Mouse (Mus musculus) CH12.LX (cell line): Measurements from ENCODE around the gene Defa23. TPM values are rescaled to one million over a fixed set of nuclear protein-coding genes. Genes with fewer than 3 reads are reported as not detected.
A peak's percentile ranks its signal among the peaks of the same experiment; 100 is the strongest.
"Not testable (repeated sequence)": the region's sequence is repeated elsewhere in the genome, so short reads cannot be mapped to it uniquely, and the experiment has no call there.

Experiments used
- DNase-seq: peaks from one replicate; pipeline ENCODE4 v3.0.0-alpha.2; 2013; ENCODE audit errors: extremely low read depth
- H3K27ac ChIP-seq: 2 replicates; pipeline ENCODE4 v1.5.1; 2012; ENCODE audit warnings: low read depth, mild to moderate bottlenecking, control low read depth, moderate library complexity; ENCODE audit not compliant: insufficient read depth
- H3K27me3 ChIP-seq: replicated peaks from 2 replicates; pipeline ENCODE3; 2012; ENCODE audit warnings: inconsistent platforms
- H3K36me3 ChIP-seq, 2 experiments: replicated peaks in 1 of 2; 2 replicates each; pipeline versions ENCODE3 to v1.6.1; 2012; ENCODE audit warnings: inconsistent platforms in 1 of 2, low read length in 1 of 2, mild to moderate bottlenecking in 1 of 2, mixed read lengths in 1 of 2, moderate library complexity in 1 of 2; ENCODE audit not compliant: control insufficient read depth in 1 of 2, insufficient read depth in 1 of 2
- H3K4me1 ChIP-seq, 2 experiments: 2 replicates each; pipeline ENCODE4 v1.6.1; 2012; ENCODE audit warnings: inconsistent platforms in 1 of 2, moderate library complexity in 1 of 2; ENCODE audit not compliant: insufficient read depth in 2 of 2, control insufficient read depth in 1 of 2
- H3K4me2 ChIP-seq: 2 replicates; pipeline ENCODE4 v1.6.1; 2012; ENCODE audit warnings: low read depth, mild to moderate bottlenecking, control low read depth; ENCODE audit not compliant: poor library complexity, insufficient read depth, severe bottlenecking
- H3K4me3 ChIP-seq, 3 experiments: fragments of 150-350 bp in 1 of 3; sonication (generic) in 1 of 3; replicated peaks in 1 of 3; 2 replicates each; pipeline versions ENCODE3 to v1.5.1; 2011 to 2012; ENCODE audit warnings: low read depth in 2 of 3, low read length in 2 of 3, mild to moderate bottlenecking in 2 of 3, moderate library complexity in 2 of 3, control low read depth in 1 of 3, improper control_type of control experiment in 1 of 3, inconsistent platforms in 1 of 3, mixed read lengths in 1 of 3; ENCODE audit not compliant: poor library complexity in 1 of 3
- H3K79me2 ChIP-seq: replicated peaks from 2 replicates; pipeline ENCODE4 v1.6.1; 2012; ENCODE audit warnings: mild to moderate bottlenecking, moderate library complexity; ENCODE audit not compliant: control insufficient read depth, poor library complexity, insufficient read depth, severe bottlenecking; ENCODE audit errors: extremely low read depth
- H3K9ac ChIP-seq: 2 replicates; pipeline ENCODE4 v1.6.1; 2012; ENCODE audit warnings: low read depth, mild to moderate bottlenecking, control low read depth, moderate library complexity; ENCODE audit not compliant: insufficient read depth
- H3K9me3 ChIP-seq: replicated peaks from 2 replicates; pipeline ENCODE3; 2012; ENCODE audit warnings: low read length, inconsistent platforms, mixed read lengths
- CHD1 ChIP-seq: IDR thresholded peaks from 2 replicates; pipeline ENCODE4 v1.6.1; 2012; ENCODE audit warnings: low read depth, low read length, improper control_type of control experiment, inconsistent platforms
- CTCF ChIP-seq, 2 experiments: IDR thresholded peaks in 1 of 2; conservative IDR thresholded peaks in 1 of 2; 2 replicates each; pipeline ENCODE4 v1.5.1; 2011 to 2012; ENCODE audit warnings: low read depth in 2 of 2, low read length in 2 of 2, improper control_type of control experiment in 1 of 2, inconsistent platforms in 1 of 2, mild to moderate bottlenecking in 1 of 2, moderate library complexity in 1 of 2
- NELFE ChIP-seq: IDR thresholded peaks from 2 replicates; pipeline ENCODE4 v1.6.1; 2011; ENCODE audit warnings: low read depth, low read length, improper control_type of control experiment
- SMC3 ChIP-seq: IDR thresholded peaks from 2 replicates; pipeline ENCODE4 v1.6.1; 2011; ENCODE audit warnings: low read depth, low read length, improper control_type of control experiment
- dilution Hi-C: fragments of 300-500 bp; cut with MboI; formaldehyde crosslinking; loops from 2 replicates; pipeline ENCODE4 v1.14.3; 2020; ENCODE audit warnings: low sequenced_read_pairs; ENCODE audit not compliant: extremely low pct_unique_long_range_greater_than_20kb, extremely low pct_ligation_motif_present
- in situ Hi-C: fragments of 300-500 bp; cut with MboI; formaldehyde crosslinking; loops from 3 replicates; pipeline ENCODE4 v1.14.3; 2019; ENCODE audit warnings: low sequenced_read_pairs, low pct_ligation_motif_present, low pct_unique_long_range_greater_than_20kb, mixed read lengths
- polyA plus RNA-seq: library from polyadenylated mRNA; unstranded; fragments of >175 nt; gene quantifications from 2 replicates; pipeline ENCODE4 v1.2.1, GENCODE M21; 2012; ENCODE audit warnings: low read depth; ENCODE audit not compliant: insufficient read length
- total RNA-seq, 2 experiments: library from RNA; depleted of rRNA; stranded (reverse); fragments of 300-350 nt in 1 of 2; fragments of >200 nt in 1 of 2; gene quantifications; 2 replicates each; pipeline ENCODE4 v1.2.3; 2012 to 2014

Defa23 gene
- total and polyA plus RNA-seq, 3 experiments = not detected

DNA sequence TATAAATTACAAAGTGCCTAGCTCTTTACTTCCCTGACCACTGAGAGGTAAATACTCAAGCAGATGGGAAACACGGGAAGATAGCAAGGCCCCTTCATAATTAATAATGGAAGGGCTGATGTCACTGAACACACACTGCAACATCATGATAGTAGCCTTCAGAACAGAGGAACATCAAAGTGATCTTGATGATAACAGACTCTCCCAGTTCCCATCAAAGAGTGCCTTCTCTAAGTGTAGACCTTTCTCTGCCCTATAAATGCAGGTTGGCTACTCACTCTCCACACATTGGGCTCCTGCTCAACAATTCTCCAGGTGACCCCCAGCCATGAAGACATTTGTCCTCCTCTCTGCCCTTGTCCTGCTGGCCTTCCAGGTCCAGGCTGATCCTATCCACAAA lies 9.9 kb downstream of the Defa23 start, which contains the start of gene Defa35:
TSS of gene Defa35 (plus strand) at position 301 of the 400 bp plus-strand sequence.
- H3K27ac ChIP-seq, H3K9me3 ChIP-seq, H3K4me1 ChIP-seq, in situ Hi-C loops, H3K4me3 ChIP-seq, dilution Hi-C loops, H3K4me2 ChIP-seq, H3K36me3 ChIP-seq, H3K9ac ChIP-seq, H3K79me2 ChIP-seq, DNase-seq, H3K27me3 ChIP-seq: not testable (repeated sequence)

DNA sequence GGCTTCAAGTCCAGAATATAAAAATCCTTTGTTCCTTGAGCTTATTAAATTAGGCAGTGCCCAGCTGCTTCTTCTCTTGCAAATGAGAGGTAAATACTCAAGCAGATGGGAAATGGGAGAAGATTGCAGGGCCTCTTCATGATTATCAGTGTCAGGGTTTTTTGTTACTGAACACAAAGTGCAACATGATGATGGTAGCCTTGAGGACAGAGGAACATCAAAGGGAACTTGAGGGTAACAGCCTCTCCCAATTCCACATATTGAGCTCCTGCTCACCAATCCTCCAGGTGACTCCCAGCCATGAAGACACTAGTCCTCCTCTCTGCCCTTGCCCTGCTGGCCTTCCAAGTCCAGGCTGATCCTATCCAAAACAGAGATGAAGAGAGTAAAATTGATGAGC lies 29.3 kb downstream of the Defa23 start, which contains the start of gene Defa25:
TSS of gene Defa25 (plus strand) at position 301 of the 400 bp plus-strand sequence.
- H3K4me2 ChIP-seq, H3K36me3 ChIP-seq, H3K27me3 ChIP-seq, dilution Hi-C loops, H3K9ac ChIP-seq, H3K4me3 ChIP-seq, H3K4me1 ChIP-seq, in situ Hi-C loops, H3K9me3 ChIP-seq, DNase-seq, H3K79me2 ChIP-seq, H3K27ac ChIP-seq: not testable (repeated sequence)

DNA sequence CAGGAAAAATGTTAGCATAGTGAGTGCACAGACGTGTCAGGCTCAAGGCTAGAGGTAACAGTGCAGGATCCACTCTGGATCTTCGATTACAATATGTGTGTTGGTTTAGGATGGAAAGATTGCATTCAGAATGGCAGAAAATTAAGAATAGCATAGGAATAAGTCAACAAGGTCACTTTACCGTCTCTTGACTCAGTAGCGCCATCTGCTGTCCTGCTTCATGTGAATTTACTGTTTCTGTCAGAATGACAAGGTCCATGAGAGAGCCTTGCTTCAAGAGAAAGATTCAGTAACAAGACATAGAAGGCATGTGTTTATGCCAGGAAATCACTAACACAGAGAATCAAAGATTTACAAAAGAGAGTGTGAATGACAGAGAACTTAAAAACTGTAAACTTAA lies 38.3 kb downstream of the Defa23 start:
- H3K4me2 ChIP-seq = no peak overlapping the region
- TF ChIP-seq SMC3 (peak; percentile 26), CTCF (conservative IDR thresholded peaks at IDR 0.05 in 1 of 2, IDR thresholded peaks at IDR 0.05 in 1 of 2; ENCODE audit: low read depth in 2 of 2, low read length in 2 of 2) (peak; percentile 52 to 69), CHD1 (no peak), NELFE (no peak)
- TF ChIP-seq, all 38 proteins: peak for 2
- dilution Hi-C loops (no loop called here), in situ Hi-C loops (no loop called here)
- H3K27ac ChIP-seq = no peak overlapping the region
- H3K9ac ChIP-seq = no peak overlapping the region
- H3K4me3 ChIP-seq = no peak overlapping the region
- H3K4me1 ChIP-seq = no peaks in the 10 kb centered on the region
- no peaks in the 10 kb centered on the region for H3K36me3 ChIP-seq
- H3K27me3 ChIP-seq = no peaks in the 10 kb centered on the region
- no peaks in the 10 kb centered on the region for H3K9me3 ChIP-seq
- DNase-seq = peak; percentile 50
- no peaks in the 10 kb centered on the region for H3K79me2 ChIP-seq

DNA sequence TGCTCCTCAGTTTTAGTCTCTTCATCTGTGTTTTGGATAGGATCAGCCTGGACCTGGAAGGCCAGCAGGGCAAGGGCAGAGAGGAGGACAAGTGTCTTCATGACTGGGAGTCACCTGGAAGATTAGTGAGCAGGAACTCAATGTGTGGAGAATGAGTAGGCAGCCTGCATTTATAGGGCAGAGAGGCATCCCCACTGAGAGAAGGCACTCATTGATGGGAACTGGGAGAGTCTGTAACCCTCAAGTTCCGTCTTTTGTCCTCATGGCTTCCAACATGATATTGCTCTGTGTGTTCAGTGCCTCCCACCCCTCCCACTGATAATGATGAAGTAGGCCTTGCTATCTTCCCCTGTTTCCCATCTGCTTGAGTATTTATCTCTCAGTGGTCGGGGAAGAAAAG lies 41.1 kb downstream of the Defa23 start, which contains the start of gene Gm14851:
TSS of gene Gm14851 (minus strand) at position 101 of the 400 bp plus-strand sequence.
- DNase-seq, H3K9ac ChIP-seq, dilution Hi-C loops, H3K79me2 ChIP-seq, H3K4me2 ChIP-seq, H3K27me3 ChIP-seq, in situ Hi-C loops, H3K4me1 ChIP-seq, H3K27ac ChIP-seq, H3K36me3 ChIP-seq, H3K9me3 ChIP-seq, H3K4me3 ChIP-seq: not testable (repeated sequence)

Other genes starting within 250 kb of the Defa23 start
- not detected in 2 replicates for gene Defb33, start 162.4 kb upstream of the Defa23 start, total RNA-seq (2012; rRNA removed)
- not detected in 2 replicates for gene Defb33, start 162.4 kb upstream of the Defa23 start, total RNA-seq (2014; rRNA removed)
- gene Defb33, start 162.4 kb upstream of the Defa23 start, polyA plus RNA-seq = not detected in 2 replicates
- not detected in 2 replicates for gene Gm15056, start 152.4 kb upstream of the Defa23 start, total RNA-seq (2012; rRNA removed)
- gene Gm15056, start 152.4 kb upstream of the Defa23 start, total RNA-seq (2014; rRNA removed) = not detected in 2 replicates
- gene Gm15056, start 152.4 kb upstream of the Defa23 start, polyA plus RNA-seq = not detected in 2 replicates
- not detected in 2 replicates for gene Gm6040, start 133.0 kb upstream of the Defa23 start, total RNA-seq (2012; rRNA removed)
- gene Gm6040, start 133.0 kb upstream of the Defa23 start, total RNA-seq (2014; rRNA removed) = not detected in 2 replicates
- not detected in 2 replicates for gene Gm6040, start 133.0 kb upstream of the Defa23 start, polyA plus RNA-seq
- not detected in 2 replicates for gene AY761185, start 110.3 kb upstream of the Defa23 start, total RNA-seq (2012; rRNA removed)
- gene AY761185, start 110.3 kb upstream of the Defa23 start, total RNA-seq (2014; rRNA removed) = not detected in 2 replicates
- not detected in 2 replicates for gene AY761185, start 110.3 kb upstream of the Defa23 start, polyA plus RNA-seq
- gene Defa21, start 29.5 kb upstream of the Defa23 start, total RNA-seq (2012; rRNA removed) = not detected in 2 replicates
- gene Defa21, start 29.5 kb upstream of the Defa23 start, total RNA-seq (2014; rRNA removed) = not detected in 2 replicates
- not detected in 2 replicates for gene Defa21, start 29.5 kb upstream of the Defa23 start, polyA plus RNA-seq
- not detected in 2 replicates for gene Defa35, start 10.0 kb downstream of the Defa23 start, total RNA-seq (2012; rRNA removed)
- gene Defa35, start 10.0 kb downstream of the Defa23 start, total RNA-seq (2014; rRNA removed) = not detected in 2 replicates
- not detected in 2 replicates for gene Defa35, start 10.0 kb downstream of the Defa23 start, polyA plus RNA-seq
- not detected in 2 replicates for gene Defa25, start 29.4 kb downstream of the Defa23 start, total RNA-seq (2012; rRNA removed)
- not detected in 2 replicates for gene Defa25, start 29.4 kb downstream of the Defa23 start, total RNA-seq (2014; rRNA removed)
- gene Defa25, start 29.4 kb downstream of the Defa23 start, polyA plus RNA-seq = not detected in 2 replicates
- not detected in 2 replicates for gene Gm14851, start 41.0 kb downstream of the Defa23 start, total RNA-seq (2012; rRNA removed)
- not detected in 2 replicates for gene Gm14851, start 41.0 kb downstream of the Defa23 start, total RNA-seq (2014; rRNA removed)
- not detected in 2 replicates for gene Gm14851, start 41.0 kb downstream of the Defa23 start, polyA plus RNA-seq
- gene Defa30, start 79.6 kb downstream of the Defa23 start, total RNA-seq (2012; rRNA removed) = not detected in 2 replicates
- gene Defa30, start 79.6 kb downstream of the Defa23 start, total RNA-seq (2014; rRNA removed) = not detected in 2 replicates
- gene Defa30, start 79.6 kb downstream of the Defa23 start, polyA plus RNA-seq = not detected in 2 replicates
- gene Defa22, start 107.2 kb downstream of the Defa23 start, total RNA-seq (2012; rRNA removed) = not detected in 2 replicates
- gene Defa22, start 107.2 kb downstream of the Defa23 start, total RNA-seq (2014; rRNA removed) = not detected in 2 replicates
- gene Defa22, start 107.2 kb downstream of the Defa23 start, polyA plus RNA-seq = not detected in 2 replicates
- gene Defa31, start 136.6 kb downstream of the Defa23 start, total RNA-seq (2012; rRNA removed) = not detected in 2 replicates
- not detected in 2 replicates for gene Defa31, start 136.6 kb downstream of the Defa23 start, total RNA-seq (2014; rRNA removed)
- not detected in 2 replicates for gene Defa31, start 136.6 kb downstream of the Defa23 start, polyA plus RNA-seq
- not detected in 2 replicates for gene Gm15293, start 146.5 kb downstream of the Defa23 start, total RNA-seq (2012; rRNA removed)
- gene Gm15293, start 146.5 kb downstream of the Defa23 start, total RNA-seq (2014; rRNA removed) = not detected in 2 replicates
- gene Gm15293, start 146.5 kb downstream of the Defa23 start, polyA plus RNA-seq = not detected in 2 replicates
- not detected in 2 replicates for gene Gm15292, start 194.7 kb downstream of the Defa23 start, total RNA-seq (2012; rRNA removed)
- not detected in 2 replicates for gene Gm15292, start 194.7 kb downstream of the Defa23 start, total RNA-seq (2014; rRNA removed)
- not detected in 2 replicates for gene Gm15292, start 194.7 kb downstream of the Defa23 start, polyA plus RNA-seq